Mouse (Mus musculus) heart, adult 9 months (tissue): ENCODE results near the gene Gpatch3.

Experiments used
- DNase-seq, 2 experiments: peaks; one replicate each; pipeline ENCODE4 v3.0.0; 2022; ENCODE audit warnings: low spot score in 2 of 2

The Gpatch3 gene

DNA sequence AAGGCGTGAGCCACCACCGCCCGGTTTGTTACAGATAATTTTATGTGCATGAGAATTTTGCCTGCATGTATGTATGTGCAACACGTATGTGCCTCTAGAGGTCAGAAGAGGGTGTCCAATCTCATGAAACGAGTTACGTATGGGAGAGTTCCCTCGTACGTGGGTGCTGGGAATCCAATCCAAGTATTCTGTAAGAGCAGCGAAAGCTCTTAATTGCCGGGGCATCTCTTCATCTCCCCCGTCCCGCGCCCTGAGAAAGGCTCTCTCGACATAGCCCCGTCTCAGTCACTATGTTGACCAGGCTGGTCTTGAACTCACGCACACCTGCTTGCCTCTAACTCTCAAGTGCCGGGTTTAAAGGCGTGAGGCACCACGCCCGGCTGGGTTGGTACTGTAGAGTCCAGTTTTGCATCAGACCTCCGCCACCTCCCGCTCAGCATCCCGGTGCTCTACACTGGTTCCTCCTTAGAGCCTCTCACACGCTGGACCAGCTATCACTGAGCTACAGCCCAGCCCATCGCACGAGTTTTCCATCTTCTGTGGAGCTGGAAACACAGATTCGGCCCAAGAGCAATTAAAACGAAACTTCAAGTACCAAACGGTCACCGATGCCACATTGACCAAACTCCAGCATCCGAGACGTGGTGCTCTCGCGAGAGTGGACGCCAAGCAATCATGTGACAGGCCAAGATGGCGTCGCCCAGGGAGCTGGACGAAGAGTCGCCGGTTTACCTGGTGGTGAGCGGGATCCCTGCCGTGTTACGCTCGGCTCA lies at the start of gene Gpatch3:
TSS of gene Gpatch3 (plus strand) at position 676 of the 773 bp plus-strand sequence.
- DNase-seq: peak; percentile 88 to 92

DNA sequence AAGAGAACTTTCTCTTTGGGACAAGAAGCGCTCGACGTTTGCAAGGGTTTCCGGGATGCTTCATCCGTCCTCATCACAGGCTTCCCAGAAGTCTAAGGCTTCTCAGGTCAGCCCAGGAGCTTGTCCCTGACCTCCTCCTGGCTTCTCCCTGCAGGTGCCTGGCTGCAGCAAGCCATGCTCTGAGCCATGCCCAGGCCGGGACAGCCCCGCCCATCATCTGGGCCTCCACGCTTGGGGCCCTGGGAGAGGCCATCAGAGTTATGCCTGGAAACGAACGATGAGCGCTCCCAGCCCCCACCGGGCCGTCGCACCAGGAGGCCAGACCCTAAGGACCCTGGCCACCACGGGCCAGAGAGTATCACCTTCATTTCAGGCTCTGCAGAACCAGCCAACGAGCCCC lies 46.8 kb upstream of the Gpatch3 start:
- no peak for DNase-seq

DNA sequence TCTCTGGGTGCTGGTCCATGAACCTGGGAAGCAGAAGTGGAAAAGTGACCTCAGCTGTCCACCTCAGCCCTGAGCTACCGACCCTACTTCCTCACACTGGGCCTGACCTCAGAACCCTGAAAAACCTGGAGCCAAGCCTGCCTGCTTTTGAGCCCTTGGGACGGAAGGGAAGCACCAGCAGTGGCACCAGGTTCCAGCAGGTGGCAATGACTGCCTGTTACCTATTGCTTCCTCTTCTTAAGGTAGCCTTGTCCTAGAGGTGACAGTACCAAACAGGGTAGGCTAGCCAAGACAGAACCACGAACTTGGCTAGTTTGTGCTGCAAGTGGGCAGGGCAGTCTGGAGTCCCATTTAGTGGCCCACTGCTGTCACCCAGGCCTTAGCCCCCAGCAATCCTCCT lies 41.8 kb upstream of the Gpatch3 start:
- no peak for DNase-seq

DNA sequence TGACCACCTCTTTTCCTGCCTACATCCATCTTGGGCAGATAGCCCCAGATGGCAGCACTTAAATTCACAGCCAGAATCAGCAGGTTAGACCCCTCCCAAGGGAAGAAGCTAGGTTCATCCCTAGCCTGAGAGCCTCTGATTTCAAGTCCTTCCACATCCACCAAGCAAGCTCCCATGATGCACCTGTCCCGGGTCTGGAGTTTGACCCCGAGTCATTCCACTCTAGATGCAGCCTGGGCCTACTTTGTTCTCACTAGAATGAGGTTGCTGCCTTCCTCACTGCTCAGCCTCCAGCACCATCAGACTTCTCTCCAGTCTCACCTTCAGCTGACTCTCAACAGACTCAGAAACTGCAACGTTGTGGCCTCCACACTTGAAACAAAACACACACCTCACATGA lies 38.5 kb upstream of the Gpatch3 start:
- no peak for DNase-seq

DNA sequence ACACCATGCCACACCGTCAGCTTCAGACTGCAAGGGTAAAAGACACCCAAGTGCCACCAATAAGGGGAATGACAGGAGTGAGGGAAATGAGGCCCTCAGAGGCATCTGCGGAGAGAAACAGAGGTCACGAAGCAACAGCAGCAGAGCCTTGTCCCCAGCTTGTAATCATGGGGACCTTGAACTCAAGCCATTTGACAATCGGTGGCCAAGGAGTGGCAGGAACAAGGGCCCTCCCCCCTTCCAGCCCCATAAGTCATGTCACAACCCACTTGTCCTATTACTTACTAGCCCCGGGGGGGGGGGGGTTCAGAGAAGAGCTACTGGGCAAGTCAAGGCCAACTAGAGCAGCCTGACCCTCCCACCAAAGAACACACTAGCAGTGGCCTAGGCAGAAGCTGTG lies 37.9 kb upstream of the Gpatch3 start:
- DNase-seq: no peak

DNA sequence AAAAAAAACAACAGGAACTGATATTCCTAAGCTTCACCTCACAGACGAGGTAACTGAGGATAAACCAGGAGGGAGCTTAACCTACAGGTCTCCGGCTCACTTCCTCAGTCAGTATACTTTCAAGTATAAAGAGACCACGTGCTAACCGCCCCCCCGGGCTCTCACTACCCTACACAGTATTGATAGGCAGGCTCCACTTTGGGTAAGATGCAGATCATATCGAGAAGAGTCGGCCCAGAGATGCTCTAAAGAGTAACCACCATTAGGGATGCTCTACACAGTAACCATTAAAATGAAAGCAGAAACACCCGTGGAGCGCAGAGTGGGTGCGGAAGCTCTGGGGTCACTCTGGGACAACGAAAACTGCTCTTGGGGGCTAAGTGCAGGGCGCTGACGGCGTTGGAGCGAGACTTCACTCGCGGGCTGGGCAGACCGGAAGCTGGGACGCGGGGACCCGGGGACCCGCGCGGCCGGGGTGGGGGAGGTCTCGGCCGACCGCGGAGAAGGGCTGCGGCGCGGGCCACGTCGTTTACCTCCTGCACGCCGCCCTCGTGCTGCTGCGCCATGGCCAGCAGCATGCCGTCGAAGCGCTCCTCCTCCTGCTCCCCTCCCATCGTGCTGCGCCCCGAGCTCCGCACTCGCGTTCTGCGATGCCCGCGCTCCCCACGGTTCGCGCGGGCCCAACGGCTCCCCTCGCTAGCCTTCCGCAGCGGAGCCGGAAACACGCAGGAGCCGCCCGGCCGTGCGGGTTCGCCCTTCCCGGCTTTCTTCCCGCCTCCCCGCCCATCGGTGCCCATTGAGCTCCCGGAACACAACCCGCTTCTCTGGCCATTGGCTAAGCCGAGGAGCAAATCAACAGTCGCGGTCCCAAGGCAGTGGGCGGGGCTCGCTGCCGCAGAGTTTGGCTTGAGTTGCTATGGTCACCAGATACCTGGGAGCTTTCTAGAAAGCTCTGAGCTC lies 29.0 kb upstream of the Gpatch3 start, which contains the start of gene Nudc:
TSS of gene Nudc (minus strand) at position 725 of the 960 bp plus-strand sequence.
- peak; percentile 96 to 97 for DNase-seq

DNA sequence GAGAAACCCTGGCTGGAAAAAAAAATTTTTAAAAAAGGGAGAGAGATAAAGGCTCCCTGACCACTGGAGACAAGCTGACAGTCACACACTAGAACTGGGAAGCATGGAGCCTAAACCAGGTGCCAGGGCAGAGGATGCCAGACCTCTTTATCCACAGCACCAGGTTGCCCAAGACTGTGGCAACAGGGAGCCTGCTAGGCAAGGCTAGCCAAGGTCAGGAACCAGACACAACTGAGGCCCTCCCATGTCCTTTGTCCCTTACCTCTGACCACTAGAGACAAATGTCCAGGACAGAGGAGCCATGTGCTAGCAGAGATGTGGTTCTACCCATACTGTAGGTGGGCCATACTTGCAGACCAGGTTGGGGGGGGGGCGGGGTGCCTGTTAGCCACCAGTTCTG lies 22.5 kb upstream of the Gpatch3 start:
- no peak for DNase-seq

DNA sequence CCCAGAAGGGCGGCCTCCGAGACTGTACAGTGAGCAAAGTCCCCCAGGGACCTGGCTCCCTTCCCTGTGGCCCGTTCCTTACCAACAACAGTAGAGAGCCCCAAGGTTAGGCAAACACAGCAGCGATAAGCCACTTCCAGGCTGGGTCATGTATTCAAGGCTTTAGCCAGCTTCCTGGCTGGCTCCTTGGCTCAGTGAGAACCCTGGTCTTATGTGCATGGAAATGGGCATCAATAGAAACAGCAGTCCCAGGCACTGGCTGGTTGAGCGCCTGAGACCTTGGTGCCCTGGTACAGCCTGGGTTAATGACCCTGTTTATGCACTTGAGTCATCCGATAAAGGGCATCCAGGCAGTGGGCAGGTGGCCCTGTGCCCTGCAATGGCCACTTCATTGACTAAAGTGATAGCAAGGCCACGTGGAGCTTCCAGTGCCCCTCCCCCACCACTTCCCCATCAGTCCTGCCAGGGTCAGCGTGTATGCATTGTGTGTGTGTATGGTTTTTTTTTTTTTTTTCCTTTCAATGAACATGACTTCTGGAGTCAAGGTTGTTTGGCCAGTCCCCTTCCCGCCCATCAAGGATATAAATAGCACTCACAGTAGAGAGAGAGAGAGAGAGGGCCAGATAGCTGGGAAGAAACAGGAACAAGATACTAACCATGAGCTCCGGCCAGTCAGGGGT lies 21.6 kb upstream of the Gpatch3 start, which contains the start of gene Nr0b2:
TSS of gene Nr0b2 (plus strand) at position 609 of the 680 bp plus-strand sequence.
- peak; percentile 16 to 38 for DNase-seq

DNA sequence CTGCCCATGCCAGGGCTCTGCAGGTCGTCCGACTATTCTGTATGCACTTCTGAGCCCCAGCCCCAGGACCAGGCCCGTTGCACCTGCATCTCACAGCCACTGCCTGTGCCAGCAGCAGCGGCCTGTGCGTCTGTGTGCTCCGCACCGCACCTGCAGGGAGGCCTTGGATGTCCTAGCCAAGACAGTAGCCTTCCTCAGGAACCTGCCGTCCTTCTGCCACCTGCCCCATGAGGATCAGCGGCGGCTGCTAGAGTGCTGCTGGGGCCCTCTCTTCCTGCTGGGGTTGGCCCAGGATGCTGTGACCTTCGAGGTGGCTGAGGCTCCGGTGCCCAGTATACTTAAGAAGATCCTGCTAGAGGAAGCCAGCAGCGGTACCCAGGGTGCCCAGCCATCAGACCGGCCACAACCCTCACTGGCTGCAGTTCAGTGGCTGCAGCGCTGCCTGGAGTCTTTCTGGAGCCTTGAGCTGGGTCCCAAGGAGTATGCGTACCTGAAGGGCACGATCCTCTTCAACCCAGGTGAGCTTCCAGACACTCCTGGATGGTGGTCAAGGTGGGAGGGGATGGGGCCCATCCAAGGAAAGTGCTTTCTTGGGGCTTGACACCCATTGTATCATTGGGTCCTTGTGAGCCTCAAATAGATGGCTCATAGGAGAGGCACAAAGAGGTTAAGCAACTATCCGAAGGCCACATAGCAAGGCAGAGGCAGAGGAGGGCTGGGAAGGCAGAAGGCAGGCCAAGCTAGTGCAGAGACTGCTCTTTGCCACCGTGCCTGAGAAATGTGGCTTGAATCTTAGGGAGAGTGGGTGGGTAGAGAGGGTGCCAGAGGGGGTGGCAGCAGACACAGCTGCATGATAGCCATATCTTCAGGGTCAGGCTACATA lies 20.9 kb upstream of the Gpatch3 start:
- peak in 1 of 2 experiments; percentile 12 for DNase-seq

DNA sequence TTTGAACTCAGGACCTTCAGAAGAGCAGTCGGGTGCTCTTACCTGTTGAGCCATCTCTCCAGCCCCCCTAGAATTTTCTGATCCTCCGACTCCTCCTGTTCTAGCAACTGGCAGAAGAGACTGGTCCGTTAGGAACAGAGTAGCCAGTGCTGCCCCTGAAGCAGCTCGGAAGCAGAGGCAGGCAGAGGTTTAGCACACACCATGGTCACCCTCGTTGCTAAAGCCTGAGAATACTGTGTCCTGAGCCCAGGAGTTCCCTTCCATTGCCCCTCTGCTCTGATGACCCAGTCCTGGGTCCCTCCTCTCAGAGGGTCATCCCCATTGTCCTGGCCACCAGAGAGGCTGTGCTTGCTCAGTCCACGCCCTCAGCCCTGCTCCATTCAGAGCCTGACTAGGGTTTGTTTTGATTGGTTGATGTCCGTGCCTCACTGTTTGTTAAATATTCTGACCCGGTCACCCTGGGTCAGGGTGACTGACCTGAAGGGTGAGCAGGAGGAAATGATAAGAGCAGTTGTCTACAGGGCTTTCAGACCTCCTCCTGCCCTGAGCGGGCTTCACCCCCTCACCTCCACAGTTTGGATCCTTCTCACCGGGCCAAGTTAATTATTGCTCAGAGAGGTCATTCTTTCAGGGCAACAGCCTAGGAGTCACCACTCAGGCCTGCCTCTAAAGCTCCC lies 17.4 kb upstream of the Gpatch3 start:
- DNase-seq: no peak

DNA sequence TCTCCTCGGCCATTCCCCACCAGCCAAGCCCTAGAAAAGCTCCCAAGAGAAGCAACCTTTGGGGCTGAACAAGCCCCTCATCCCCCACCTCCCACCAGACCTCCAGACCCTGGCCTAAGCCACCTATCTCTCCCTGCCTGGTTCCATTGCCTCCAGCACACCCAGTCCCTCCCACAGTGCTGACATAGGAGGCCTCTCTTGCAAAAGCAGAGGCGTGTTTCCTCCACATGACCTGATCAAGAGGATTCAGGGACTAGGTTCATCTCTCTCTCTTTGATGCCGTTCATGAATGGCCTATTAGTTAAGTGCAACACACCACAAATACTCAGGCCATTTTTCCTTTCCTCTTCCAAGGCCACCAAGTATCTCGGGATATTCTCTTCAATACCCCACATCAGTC lies 14.7 kb upstream of the Gpatch3 start:
- no peak for DNase-seq

DNA sequence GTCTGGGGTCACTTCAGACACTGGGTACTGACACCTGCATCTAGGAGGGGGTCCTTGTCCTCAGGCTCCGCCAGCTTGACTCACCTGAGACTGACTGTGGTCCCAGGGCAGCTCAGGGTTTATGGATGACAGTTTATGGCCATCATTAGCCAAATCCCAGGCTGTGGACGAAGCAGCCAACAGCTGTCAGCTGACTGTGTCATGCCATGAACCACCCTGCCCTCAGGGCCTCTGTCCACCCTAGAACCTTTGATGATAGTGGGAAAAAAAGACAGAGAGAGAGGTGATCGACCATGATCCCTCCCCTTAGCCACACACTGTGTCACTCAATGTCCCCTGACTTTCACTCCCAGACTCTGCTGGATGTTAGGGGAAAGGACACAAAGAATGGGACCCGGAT lies 12.9 kb upstream of the Gpatch3 start:
- DNase-seq: no peak

DNA sequence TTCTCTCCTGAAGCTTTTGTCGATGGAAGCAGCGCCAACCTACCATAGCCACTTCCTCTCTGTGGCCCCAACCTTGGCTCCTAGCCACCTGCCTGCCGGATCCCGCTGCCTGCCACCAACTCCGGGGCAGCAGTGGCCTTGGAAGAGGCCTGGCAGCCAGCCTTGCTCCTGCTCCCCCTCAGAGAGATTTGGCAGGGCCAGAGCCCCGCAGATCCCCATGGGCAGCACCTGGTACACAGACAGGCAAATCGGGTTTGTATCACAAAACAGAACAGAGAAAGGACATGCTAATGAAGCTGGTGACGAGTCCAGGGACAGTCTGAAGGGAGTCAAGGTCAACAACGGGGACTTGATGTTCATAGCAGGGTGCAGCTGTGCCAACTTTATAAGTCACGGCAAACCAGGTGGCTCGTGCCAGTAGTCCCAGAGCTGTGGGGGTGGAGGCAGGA lies 11.4 kb upstream of the Gpatch3 start:
- peak; percentile 72 to 73 for DNase-seq

DNA sequence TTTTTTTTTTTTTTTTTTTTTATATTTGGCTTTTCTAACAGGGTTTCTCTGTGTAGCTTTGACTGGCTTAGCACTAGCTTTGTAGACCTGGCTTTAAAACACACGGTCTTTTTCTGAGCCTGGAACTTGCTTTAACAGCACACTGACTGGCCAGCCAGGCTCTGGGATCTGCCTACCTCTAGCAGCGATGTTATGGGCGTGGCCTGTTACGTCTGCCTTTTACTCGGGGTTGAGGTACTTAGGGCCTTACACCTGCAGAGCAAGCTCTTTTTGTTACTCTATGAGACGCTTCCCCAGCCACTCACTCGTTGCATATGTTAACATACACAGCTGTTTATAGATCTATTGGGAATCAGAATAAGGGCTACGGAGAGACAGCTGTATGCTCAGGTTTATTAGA lies 7.3 kb upstream of the Gpatch3 start:
- DNase-seq: no peak

DNA sequence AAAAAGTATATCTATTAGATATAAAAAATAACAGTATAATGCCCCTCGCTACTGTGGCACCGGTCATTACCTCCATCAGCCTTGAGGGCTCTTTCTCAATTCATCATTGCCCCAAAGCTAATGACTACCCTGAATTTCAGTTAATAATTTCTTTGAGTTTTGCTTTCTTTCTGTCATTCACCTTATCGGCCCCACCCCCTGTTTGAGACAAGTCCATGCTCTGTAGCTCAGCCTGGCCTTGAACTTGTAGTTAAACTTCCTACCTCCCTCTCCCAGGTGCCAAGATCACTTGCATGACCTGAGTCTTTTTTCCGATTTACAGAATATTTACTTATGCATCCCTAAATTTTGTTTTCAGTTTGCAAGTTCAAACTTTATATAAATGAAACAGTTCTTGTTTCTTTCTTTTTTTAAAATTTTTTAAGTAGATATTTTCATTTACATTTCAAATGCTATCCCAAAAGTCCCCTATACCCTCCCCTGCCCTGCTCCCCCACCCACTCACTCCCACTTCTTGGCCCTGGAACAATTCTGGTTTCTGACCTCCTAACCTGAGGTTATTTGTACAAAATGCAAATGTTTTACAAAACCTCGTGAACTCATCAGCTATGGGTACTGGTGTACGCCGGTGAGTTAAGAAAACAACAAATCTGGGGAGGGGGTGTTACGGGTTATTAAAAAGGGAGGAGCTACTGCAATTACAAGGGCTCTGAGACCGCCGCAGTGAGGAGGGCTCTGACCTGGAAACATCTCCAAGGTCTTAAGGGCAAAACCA lies 5.1 kb upstream of the Gpatch3 start:
- no peak for DNase-seq

DNA sequence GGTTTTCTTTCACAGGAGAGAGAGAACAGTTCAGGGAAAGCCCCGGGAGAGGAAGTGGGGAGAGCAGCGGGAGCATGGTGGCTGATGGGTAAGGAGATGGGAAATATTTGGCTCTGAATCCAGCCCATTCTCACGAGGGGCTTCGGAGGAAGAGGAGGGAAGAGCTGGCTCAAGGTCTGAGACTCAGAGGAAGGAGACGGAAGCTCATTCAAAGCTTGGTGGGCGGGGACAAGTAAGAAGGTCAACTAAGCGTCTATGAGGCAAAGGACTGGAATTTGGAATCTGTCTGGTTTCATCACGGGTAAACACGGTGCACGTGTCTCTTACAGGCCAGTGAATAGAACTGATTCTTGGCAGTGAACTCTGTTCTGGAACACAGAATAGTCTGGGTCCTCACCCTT lies 4.5 kb upstream of the Gpatch3 start:
- no peak for DNase-seq

DNA sequence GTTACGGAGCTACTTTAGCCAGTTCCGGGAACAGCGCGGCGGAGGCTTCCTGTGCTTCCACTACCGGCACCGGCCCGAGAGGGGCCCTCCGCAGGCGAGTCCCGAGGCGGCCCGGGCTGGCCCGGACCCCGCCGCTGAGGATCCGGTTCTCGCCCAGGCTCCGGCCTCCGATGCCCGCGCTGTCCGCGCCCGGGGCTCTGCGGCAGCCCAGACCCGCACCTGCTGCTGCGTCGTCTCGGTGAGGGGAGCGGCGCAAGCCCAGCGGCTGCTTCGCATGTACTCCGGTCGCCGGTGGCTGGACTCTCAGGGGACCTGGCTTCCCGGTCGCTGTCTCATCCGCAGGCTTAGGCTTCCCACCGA lies 278 bp downstream of the Gpatch3 start:
- DNase-seq: no peak

DNA sequence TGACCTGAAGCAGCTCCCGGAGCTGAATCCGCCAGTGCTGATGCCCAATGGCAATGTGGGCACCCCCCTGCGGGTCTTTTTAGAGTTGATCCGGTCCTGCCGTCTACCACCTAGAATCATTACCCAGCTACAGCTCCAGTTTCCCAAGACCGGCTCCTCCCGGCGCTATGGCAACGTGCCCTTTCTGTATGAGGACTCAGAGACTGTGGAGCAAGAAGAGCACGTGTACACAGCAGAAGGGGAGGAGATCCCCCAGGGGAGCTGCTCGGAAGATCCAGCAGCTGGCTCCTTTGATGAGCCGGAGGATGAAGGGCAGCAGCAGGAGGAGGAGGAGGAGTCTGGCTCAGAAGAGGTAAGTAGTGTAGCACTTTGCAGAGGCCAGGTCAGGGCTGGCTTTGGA lies 3.4 kb downstream of the Gpatch3 start:
- no peak for DNase-seq

DNA sequence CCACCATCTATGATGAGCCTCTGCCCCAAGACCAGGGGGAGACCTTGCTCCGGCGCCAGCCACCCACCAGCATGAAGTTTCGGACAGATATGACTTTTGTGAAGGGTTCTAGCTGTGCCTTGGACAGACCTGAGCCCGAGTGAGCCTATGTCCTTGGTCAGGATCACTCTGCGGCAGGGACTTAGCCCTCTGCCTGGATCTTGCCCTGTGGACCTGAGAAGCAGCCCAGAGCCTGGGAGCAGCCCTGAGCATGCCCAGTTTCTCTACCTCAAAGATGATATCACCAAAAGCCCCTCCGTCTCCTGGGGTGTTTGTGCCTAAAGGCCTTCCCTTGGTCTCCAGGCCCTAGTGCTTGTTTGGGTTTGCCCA lies 9.1 kb downstream of the Gpatch3 start:
- no peak for DNase-seq
